Mouse (Mus musculus) cerebellum, adult 2 months (tissue): ENCODE data around the gene Ormdl1. TPM values are rescaled to one million over a fixed set of nuclear protein-coding genes. Genes with fewer than 3 reads are reported as not detected.
"Not testable (repeated sequence)": the region's sequence is repeated elsewhere in the genome, so short reads cannot be mapped to it uniquely, and the experiment has no call there.

Experiments
- DNase-seq, 2 experiments: peaks; one replicate each; pipeline ENCODE4 v3.0.0; 2021
- H3K27ac ChIP-seq: fragments of 200-500 bp; 2 replicates; pipeline ENCODE4 v1.5.1; 2012; ENCODE audit warnings: low read length, control low read depth, inconsistent platforms; ENCODE audit not compliant: insufficient read depth
- H3K27me3 ChIP-seq: fragments of 200-500 bp; 2 replicates; pipeline ENCODE4 v1.6.1; 2012; ENCODE audit warnings: inconsistent platforms, mild to moderate bottlenecking, low read length, moderate library complexity; ENCODE audit not compliant: control insufficient read depth, insufficient read depth
- H3K4me1 ChIP-seq: fragments of 200-500 bp; 2 replicates; pipeline ENCODE4 v1.6.1; 2011; ENCODE audit warnings: low read length; ENCODE audit not compliant: control insufficient read depth, insufficient read depth
- H3K4me3 ChIP-seq: fragments of 200-500 bp; replicated peaks from 2 replicates; pipeline ENCODE3; 2011; ENCODE audit warnings: mild to moderate bottlenecking, low read depth, low read length, control low read depth; ENCODE audit not compliant: insufficient read depth
- CTCF ChIP-seq: fragments of 200-500 bp; IDR thresholded peaks from 2 replicates; pipeline ENCODE4 v1.5.1; 2011; ENCODE audit warnings: low read depth, mild to moderate bottlenecking, control low read depth, low read length, moderate library complexity, borderline replicate concordance; ENCODE audit not compliant: insufficient read depth
- POLR2A ChIP-seq: fragments of 200-500 bp; IDR thresholded peaks from 2 replicates; pipeline ENCODE4 v1.6.1; 2011; ENCODE audit warnings: low read length, control low read depth, borderline replicate concordance; ENCODE audit not compliant: insufficient read depth
- WGBS: fragments of 180-500 bp; shearing (Covaris S2); methylation state at CpG from one replicate; pipeline ENCODE4 v1.1.7; 2018; 5-methylcytosine and 5-hydroxymethylcytosine counted together
- polyA plus RNA-seq: library from polyadenylated mRNA; depleted of rRNA; stranded (reverse); fragments of >200 nt; gene quantifications from 2 replicates; pipeline ENCODE4 v1.2.3, GENCODE M21; 2012; rRNA removed

Ormdl1 gene
- 17.0 and 20.7 TPM in 2 replicates for polyA plus RNA-seq

GRCm38 (mm10) chr1:53296581-53297383 is at the start of gene Ormdl1, which contains the start of the genes Pms1 and Gm28778:
Gene Ormdl1 (plus strand): TSS chr1:53297095.
Gene Pms1 (minus strand): TSS chr1:53297018.
Gene Gm28778 (plus strand): TSS chr1:53297111.
- DNase-seq: peak; percentile 96 to 98
- 1% methylated on average over 66 of the region's 66 CpGs for WGBS

GRCm38 (mm10) chr1:53264958-53265612 is 31.8 kb upstream of the Ormdl1 start:
- DNase-seq, H3K4me3 ChIP-seq, H3K27ac ChIP-seq, H3K27me3 ChIP-seq, H3K4me1 ChIP-seq: not testable (repeated sequence)

More at GRCm38 (mm10) chr1:53296581-53297383, at the start of gene Ormdl1, which contains the start of the genes Pms1 and Gm28778:
- Histone ChIP-seq H3K27me3 (no peaks in the 10 kb centered on the region), H3K4me1 (peaks cover 4% of the 10 kb centered on the region; the same call in 1 of the 2 replicates), H3K27ac (peak within 1 kb of the TSS; percentile 76), H3K4me3 (peak within 1 kb of the TSS; percentile 71)
- TF ChIP-seq POLR2A: peak; percentile 96
- TF ChIP-seq CTCF: no peak

GRCm38 (mm10) chr1:53269901-53270300 is 27.0 kb upstream of the Ormdl1 start:
- Histone ChIP-seq H3K4me1 (no peaks in the 10 kb centered on the region), H3K27me3 (no peaks in the 10 kb centered on the region), H3K4me3 (no peak overlapping the region), H3K27ac (no peak overlapping the region)
- 94% methylated on average over 3 of the region's 3 CpGs for WGBS
- no peak for DNase-seq
- TF ChIP-seq CTCF (no peak), POLR2A (no peak)

- Histone ChIP-seq H3K27me3 (no peaks in the 10 kb centered on the region), H3K27ac (no peak overlapping the region), H3K4me3 (no peak overlapping the region), H3K4me1 (no peaks in the 10 kb centered on the region)
- TF ChIP-seq CTCF: peak; percentile 70; the same call in 1 of the 2 replicates
- TF ChIP-seq POLR2A: no peak
- peak; percentile 61 to 63 for DNase-seq
Observed at GRCm38 (mm10) chr1:53272646-53273045, 24.2 kb upstream of the Ormdl1 start.

GRCm38 (mm10) chr1:53291197-53291596 is 5.7 kb upstream of the Ormdl1 start:
- no peaks in the 10 kb centered on the region for H3K4me1 ChIP-seq
- H3K27me3 ChIP-seq: no peaks in the 10 kb centered on the region
- no peak overlapping the region for H3K4me3 ChIP-seq
- no peak for DNase-seq
- WGBS: 72% methylated on average over 3 of the region's 3 CpGs
- TF ChIP-seq CTCF: no peak
- no peak for TF ChIP-seq POLR2A
- no peak overlapping the region for H3K27ac ChIP-seq

- TF ChIP-seq CTCF (no peak), POLR2A (no peak)
Observed at GRCm38 (mm10) chr1:53300506-53300905, 3.6 kb downstream of the Ormdl1 start.

GRCm38 (mm10) chr1:53312989-53313967 is 16.4 kb downstream of the Ormdl1 start, which contains the start of gene Osgepl1:
Gene Osgepl1 (plus strand): TSS chr1:53313624.
- peak; percentile 87 to 90 for DNase-seq
- no peaks in the 10 kb centered on the region for H3K27me3 ChIP-seq
- H3K4me1 ChIP-seq: no peaks in the 10 kb centered on the region
- peak within 1 kb of the TSS; percentile 90 for H3K27ac ChIP-seq
- peak; percentile 91; the same call in 1 of the 2 replicates for TF ChIP-seq POLR2A
- TF ChIP-seq CTCF: no peak
- WGBS: 3% methylated on average over 27 of the region's 27 CpGs
- H3K4me3 ChIP-seq: peak within 1 kb of the TSS; percentile 96

More at GRCm38 (mm10) chr1:53300506-53300905, 3.6 kb downstream of the Ormdl1 start:
- Histone ChIP-seq H3K4me1 (peaks cover 4% of the 10 kb centered on the region; the same call in 1 of the 2 replicates), H3K27me3 (no peaks in the 10 kb centered on the region), H3K4me3 (no peak overlapping the region), H3K27ac (no peak overlapping the region)
- WGBS: 70% methylated on average over 4 of the region's 4 CpGs
- DNase-seq: no peak
